Mouse (Mus musculus) lung, embryonic 14.5 days (tissue): ENCODE data around the gene Sox5. TPM values are rescaled to one million over a fixed set of nuclear protein-coding genes. Genes with fewer than 3 reads are reported as not detected.

ENCODE experiments used
- ATAC-seq: fragments of 200-750 bp; cut with Nextera tagmentation; 2 replicates; pipeline ENCODE4 v1.8.0; 2017; ENCODE audit warnings: mild to moderate bottlenecking, moderate TSS enrichment, moderate library complexity; ENCODE audit not compliant: insufficient read depth
- DNase-seq: peaks from one replicate; pipeline ENCODE4 v3.0.0-alpha.2; 2015
- H3K27ac ChIP-seq: fragments of 300-500 bp; sonication (generic); 2 replicates; pipeline ENCODE4 v1.5.1; 2014; ENCODE audit warnings: low read depth, mild to moderate bottlenecking, moderate library complexity
- H3K27me3 ChIP-seq: fragments of 300-500 bp; sonication (generic); 2 replicates; pipeline ENCODE4 v1.6.1; 2014; ENCODE audit warnings: low read length, control low read depth; ENCODE audit not compliant: insufficient read depth
- H3K36me3 ChIP-seq: fragments of 300-500 bp; sonication (generic); 2 replicates; pipeline ENCODE4 v1.6.1; 2014; ENCODE audit warnings: control low read depth; ENCODE audit not compliant: insufficient read depth
- H3K4me1 ChIP-seq: fragments of 300-500 bp; sonication (generic); 2 replicates; pipeline ENCODE4 v1.6.1; 2014; ENCODE audit warnings: antibody characterized with exemption, control low read depth; ENCODE audit not compliant: insufficient read depth
- H3K4me2 ChIP-seq: fragments of 300-500 bp; sonication (generic); 2 replicates; pipeline ENCODE4 v1.6.1; 2014; ENCODE audit warnings: mild to moderate bottlenecking
- H3K4me3 ChIP-seq: fragments of 300-500 bp; sonication (generic); 2 replicates; pipeline ENCODE4 v1.5.1; 2014; ENCODE audit warnings: low read depth, low read length
- H3K9ac ChIP-seq: fragments of 300-500 bp; sonication (generic); 2 replicates; pipeline ENCODE4 v1.6.1; 2014
- H3K9me3 ChIP-seq: fragments of 300-500 bp; sonication (generic); 2 replicates; pipeline ENCODE4 v1.6.1; 2016; ENCODE audit warnings: low read depth, low read length, control low read depth
- CTCF ChIP-seq: IDR thresholded peaks from 2 replicates; pipeline ENCODE4 v1.5.1; 2016; ENCODE audit warnings: antibody characterized with exemption, low read depth
- WGBS: fragments of 180-500 bp; shearing (Covaris S2); extraction: QIAGEN DNeasy Blood & Tissue Kit; methylation state at CpG from one replicate; pipeline ENCODE4 v1.1.7; 2014; 5-methylcytosine and 5-hydroxymethylcytosine counted together
- polyA plus RNA-seq: library from polyadenylated mRNA; unstranded; fragments of >200 nt; fragmentation: Nextera tagmentation; extraction: Ambion mirVana; gene quantifications from 2 replicates; pipeline ENCODE4 v1.2.1, GENCODE M21; 2014

Gene Sox5
- polyA plus RNA-seq, 1 experiment from 2014 or later = 21.3 TPM

- Histone ChIP-seq H3K36me3 (no peaks in the 10 kb centered on the region), H3K9me3 (no peaks in the 10 kb centered on the region), H3K9ac (no peak overlapping the region), H3K4me3 (no peak overlapping the region), H3K27me3 (no peaks in the 10 kb centered on the region), H3K27ac (no peak overlapping the region), H3K4me2 (no peak overlapping the region), H3K4me1 (no peaks in the 10 kb centered on the region)
- DNase-seq (no peak), ATAC-seq (no peak)
- WGBS = 90% methylated on average over 2 of the region's 2 CpGs
- TF ChIP-seq CTCF = peak; percentile 56
These were observed 510.5 kb downstream of the Sox5 start for GRCm38 (mm10) chr6:144271326-144271725.

GRCm38 (mm10) chr6:144270306-144270705 is 511.5 kb downstream of the Sox5 start:
- DNase-seq = no peak
- Histone ChIP-seq H3K4me1 (peaks cover 5% of the 10 kb centered on the region; the same call in 1 of the 2 replicates), H3K27ac (no peak overlapping the region), H3K9me3 (no peaks in the 10 kb centered on the region), H3K4me2 (no peak overlapping the region), H3K36me3 (no peaks in the 10 kb centered on the region), H3K4me3 (no peak overlapping the region), H3K27me3 (no peaks in the 10 kb centered on the region), H3K9ac (no peak overlapping the region)
- 70% methylated on average over 3 of the region's 3 CpGs for WGBS
- TF ChIP-seq CTCF = no peak
- no peak for ATAC-seq

- DNase-seq (no peak), ATAC-seq (no peak)
- no peak overlapping the region for H3K4me2 ChIP-seq
These were observed 512.1 kb downstream of the Sox5 start for GRCm38 (mm10) chr6:144269666-144270065.

GRCm38 (mm10) chr6:144265752-144266151 is 516.0 kb downstream of the Sox5 start:
- Histone ChIP-seq H3K4me2 (no peak overlapping the region), H3K4me1 (peaks cover 13% of the 10 kb centered on the region), H3K36me3 (no peaks in the 10 kb centered on the region), H3K9ac (no peak overlapping the region), H3K9me3 (no peaks in the 10 kb centered on the region), H3K27me3 (no peaks in the 10 kb centered on the region), H3K27ac (no peak overlapping the region), H3K4me3 (no peak overlapping the region)
- ATAC-seq = no peak
- DNase-seq = no peak
- 57% methylated on average over 5 of the region's 5 CpGs for WGBS
- no peak for TF ChIP-seq CTCF

More at GRCm38 (mm10) chr6:144269666-144270065, 512.1 kb downstream of the Sox5 start:
- Histone ChIP-seq H3K4me3 (no peak overlapping the region), H3K36me3 (no peaks in the 10 kb centered on the region), H3K4me1 (peaks cover 8% of the 10 kb centered on the region), H3K9me3 (no peaks in the 10 kb centered on the region), H3K9ac (no peak overlapping the region), H3K27ac (no peak overlapping the region), H3K27me3 (no peaks in the 10 kb centered on the region)
- 70% methylated on average over 4 of the region's 4 CpGs for WGBS
- TF ChIP-seq CTCF = no peak

GRCm38 (mm10) chr6:144265004-144265403 is 516.8 kb downstream of the Sox5 start:
- no peak overlapping the region for H3K4me2 ChIP-seq
- ATAC-seq (no peak), DNase-seq (peak; percentile 54)
- no peak for TF ChIP-seq CTCF
- 51% methylated on average over 7 of the region's 7 CpGs for WGBS
- no peak overlapping the region for H3K27ac ChIP-seq
- H3K9me3 ChIP-seq = no peaks in the 10 kb centered on the region
- H3K27me3 ChIP-seq = no peaks in the 10 kb centered on the region
- peaks cover 13% of the 10 kb centered on the region for H3K4me1 ChIP-seq
- no peak overlapping the region for H3K9ac ChIP-seq
- no peak overlapping the region for H3K4me3 ChIP-seq
- no peaks in the 10 kb centered on the region for H3K36me3 ChIP-seq

GRCm38 (mm10) chr6:144264320-144264915 is 517.4 kb downstream of the Sox5 start:
- no peaks in the 10 kb centered on the region for H3K27me3 ChIP-seq
- 32% methylated on average over 16 of the region's 16 CpGs for WGBS
- TF ChIP-seq CTCF = no peak
- H3K27ac ChIP-seq = no peak overlapping the region
- H3K36me3 ChIP-seq = no peaks in the 10 kb centered on the region
- no peak overlapping the region for H3K9ac ChIP-seq
- 0 out of 2 replicates have a peak overlapping the region, but pooled peaks have one; percentile 12 for H3K4me2 ChIP-seq
- DNase-seq (no peak), ATAC-seq (0 out of 2 replicates have a peak, but pooled peaks have one; percentile 49)
- peaks cover 13% of the 10 kb centered on the region for H3K4me1 ChIP-seq
- H3K9me3 ChIP-seq = no peaks in the 10 kb centered on the region
- H3K4me3 ChIP-seq = no peak overlapping the region

- no peaks in the 10 kb centered on the region for H3K27me3 ChIP-seq
- H3K9ac ChIP-seq = no peak overlapping the region
- no peaks in the 10 kb centered on the region for H3K9me3 ChIP-seq
- no peak overlapping the region for H3K27ac ChIP-seq
- no peaks in the 10 kb centered on the region for H3K36me3 ChIP-seq
- no peak overlapping the region for H3K4me2 ChIP-seq
- ATAC-seq = no peak
- H3K4me1 ChIP-seq = no peaks in the 10 kb centered on the region
- TF ChIP-seq CTCF = no peak
- no peak overlapping the region for H3K4me3 ChIP-seq
- 61% methylated on average over 8 of the region's 8 CpGs for WGBS
- DNase-seq = peak; percentile 46
These were observed 525.3 kb downstream of the Sox5 start for GRCm38 (mm10) chr6:144256500-144256899.
